Mouse (Mus musculus) small intestine, adult 2 months (tissue): ENCODE measurements at regions not wholly inside any gene's neighbourhood (a gene's known extent, or its start where the extent isn't known, plus 50 kb on each side); places are given as distances from the start of the nearest gene placed in this dataset.

ENCODE experiments used
- CTCF ChIP-seq: fragments of 200-500 bp; IDR thresholded peaks from 2 replicates; pipeline ENCODE4 v1.5.1; 2012; ENCODE audit warnings: low read depth, mild to moderate bottlenecking, control low read depth, inconsistent platforms, low read length, moderate library complexity, mixed read lengths; ENCODE audit not compliant: insufficient replicate concordance, insufficient read length; ENCODE audit errors: extremely low read depth
- POLR2A ChIP-seq: fragments of 200-500 bp; IDR thresholded peaks from 2 replicates; pipeline ENCODE4 v1.6.1; 2012; ENCODE audit warnings: low read depth, mild to moderate bottlenecking, control low read depth, inconsistent platforms, low read length, moderate library complexity

DNA sequence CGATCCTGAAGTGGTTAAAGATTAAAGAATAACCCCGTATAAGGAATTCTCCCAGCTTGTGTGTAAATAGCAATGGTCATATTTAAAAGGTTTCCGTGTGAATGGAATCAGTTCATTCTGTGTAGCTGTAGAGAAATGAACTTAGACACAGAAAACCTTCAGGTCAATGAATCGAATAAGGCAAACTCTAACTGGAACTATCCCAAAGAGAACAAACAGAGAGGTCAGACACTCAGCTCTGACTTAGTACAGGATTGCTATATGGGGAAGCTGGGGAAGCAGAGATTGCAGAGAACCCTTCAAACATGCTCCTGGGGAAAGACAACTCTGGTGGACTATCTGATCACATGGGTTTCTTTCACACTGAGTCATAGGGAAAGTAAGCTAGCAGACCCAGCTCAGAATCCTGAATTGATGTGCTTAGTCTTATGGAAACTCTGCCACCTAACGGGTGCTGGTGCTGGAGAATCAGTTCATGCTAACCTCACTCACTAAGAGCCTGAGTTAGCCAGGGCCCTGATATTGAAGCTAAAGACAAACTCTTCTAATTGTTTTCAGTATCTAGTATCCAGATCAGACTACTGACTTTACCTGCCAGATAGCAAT lies 145.3 kb upstream of the Rreb1 start:
- TF ChIP-seq POLR2A (no peak), CTCF (no peak)
